Mouse (Mus musculus): ENCODE data around the gene Kdm1a.

The Kdm1a gene

GRCm38 (mm10) chr4:136602018-136602554 lies 437 bp downstream of the Kdm1a start:
- DNase-seq (ENCODE audit: low read depth, low spot score), result peak; percentile 54

- DNase-seq (ENCODE audit: low read depth, low spot score), result peak; percentile 58
Measured at GRCm38 (mm10) chr4:136601476-136601875, 1.0 kb downstream of the Kdm1a start.

GRCm38 (mm10) chr4:136600536-136600935 lies 2.0 kb downstream of the Kdm1a start:
- DNase-seq (ENCODE audit: low read depth, low spot score), result no peak

GRCm38 (mm10) chr4:136599869-136600268 lies 2.7 kb downstream of the Kdm1a start:
- no peak for DNase-seq (ENCODE audit: low read depth, low spot score)

GRCm38 (mm10) chr4:136598268-136598876 lies 4.2 kb downstream of the Kdm1a start:
- DNase-seq (ENCODE audit: low read depth, low spot score), result no peak

- no peak for DNase-seq (ENCODE audit: low read depth, low spot score)
Measured at GRCm38 (mm10) chr4:136595221-136595620, 7.3 kb downstream of the Kdm1a start.

GRCm38 (mm10) chr4:136594006-136594405 lies 8.5 kb downstream of the Kdm1a start:
- DNase-seq (ENCODE audit: low read depth, low spot score), result no peak

GRCm38 (mm10) chr4:136592111-136592510 lies 10.4 kb downstream of the Kdm1a start:
- DNase-seq (ENCODE audit: low read depth, low spot score), result no peak

- DNase-seq (ENCODE audit: low read depth, low spot score), result no peak
Measured at GRCm38 (mm10) chr4:136588003-136588402, 14.5 kb downstream of the Kdm1a start.

GRCm38 (mm10) chr4:136587221-136587827 lies 15.2 kb downstream of the Kdm1a start:
- DNase-seq (ENCODE audit: low read depth, low spot score), result no peak

- DNase-seq (ENCODE audit: low read depth, low spot score), result no peak
Measured at GRCm38 (mm10) chr4:136581885-136582284, 20.6 kb downstream of the Kdm1a start.

GRCm38 (mm10) chr4:136569998-136570397 lies 32.5 kb downstream of the Kdm1a start:
- no peak for DNase-seq (ENCODE audit: low read depth, low spot score)

- no peak for DNase-seq (ENCODE audit: low read depth, low spot score)
Measured at GRCm38 (mm10) chr4:136568629-136569028, 33.9 kb downstream of the Kdm1a start.

GRCm38 (mm10) chr4:136562755-136563154 lies 39.8 kb downstream of the Kdm1a start:
- DNase-seq (ENCODE audit: low read depth, low spot score), result no peak

- no peak for DNase-seq (ENCODE audit: low read depth, low spot score)
Measured at GRCm38 (mm10) chr4:136560270-136560991, 42.1 kb downstream of the Kdm1a start.

GRCm38 (mm10) chr4:136559690-136560089 lies 42.8 kb downstream of the Kdm1a start:
- DNase-seq (ENCODE audit: low read depth, low spot score), result no peak

- no peak for DNase-seq (ENCODE audit: low read depth, low spot score)
Measured at GRCm38 (mm10) chr4:136557638-136558037, 44.9 kb downstream of the Kdm1a start.

- no peak for DNase-seq (ENCODE audit: low read depth, low spot score)
Measured at GRCm38 (mm10) chr4:136553108-136553507, 49.4 kb downstream of the Kdm1a start.

GRCm38 (mm10) chr4:136548381-136548801 lies 54.1 kb downstream of the Kdm1a start:
- DNase-seq (ENCODE audit: low read depth, low spot score), result no peak

GRCm38 (mm10) chr4:136547721-136548120 lies 54.8 kb downstream of the Kdm1a start:
- DNase-seq (ENCODE audit: low read depth, low spot score), result no peak

- no peak for DNase-seq (ENCODE audit: low read depth, low spot score)
Measured at GRCm38 (mm10) chr4:136546279-136547045, 56.1 kb downstream of the Kdm1a start.

GRCm38 (mm10) chr4:136545151-136545550 lies 57.4 kb downstream of the Kdm1a start:
- no peak for DNase-seq (ENCODE audit: low read depth, low spot score)

All from mesoderm, embryonic 11.5 days (tissue).